Mouse (Mus musculus): Measurements from ENCODE around the gene Gm17409.

Gm17409 gene

DNA sequence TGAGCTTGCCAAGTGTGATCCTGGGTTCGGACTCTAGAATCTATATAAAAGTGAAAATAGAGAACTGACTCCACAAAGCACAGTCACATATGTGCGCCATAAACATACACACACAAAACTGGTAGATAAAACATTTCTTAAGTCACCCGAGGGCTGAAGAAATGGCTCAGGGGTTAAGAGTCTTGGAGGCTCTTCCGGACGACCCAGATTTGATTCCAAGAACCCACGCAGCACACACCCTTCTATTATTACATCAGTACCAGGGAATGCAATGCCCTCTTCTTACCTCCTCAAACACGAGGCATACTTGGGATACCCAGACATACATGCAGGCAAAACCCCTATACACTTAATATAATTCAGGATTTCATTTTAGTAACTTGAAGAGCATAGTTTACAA is at the start of gene Gm17409:
Gene Gm17409 (plus strand): TSS at position 301 of the 400 bp plus-strand sequence.
- no peak for DNase-seq (ENCODE audit: low read depth, low spot score)

DNA sequence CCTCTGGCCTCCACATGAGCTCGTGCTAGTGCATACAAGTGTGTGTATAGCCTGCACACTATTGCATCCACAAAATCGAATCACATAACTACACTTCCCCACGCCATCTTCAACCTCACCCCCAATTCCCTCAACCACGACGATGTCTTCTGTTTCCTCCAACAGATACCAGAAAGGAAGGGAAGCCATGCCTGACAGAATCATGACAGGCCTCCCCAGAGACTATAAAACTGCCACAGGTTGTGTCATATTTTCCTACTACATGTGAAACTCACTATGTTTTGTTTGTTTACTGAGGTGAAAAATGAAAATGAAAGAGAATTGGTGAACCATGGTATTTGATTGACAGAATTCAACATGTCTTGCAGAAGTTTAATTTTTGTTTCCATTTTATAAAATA is 46.6 kb upstream of the Gm17409 start:
- no peak for DNase-seq (ENCODE audit: low read depth, low spot score)

DNA sequence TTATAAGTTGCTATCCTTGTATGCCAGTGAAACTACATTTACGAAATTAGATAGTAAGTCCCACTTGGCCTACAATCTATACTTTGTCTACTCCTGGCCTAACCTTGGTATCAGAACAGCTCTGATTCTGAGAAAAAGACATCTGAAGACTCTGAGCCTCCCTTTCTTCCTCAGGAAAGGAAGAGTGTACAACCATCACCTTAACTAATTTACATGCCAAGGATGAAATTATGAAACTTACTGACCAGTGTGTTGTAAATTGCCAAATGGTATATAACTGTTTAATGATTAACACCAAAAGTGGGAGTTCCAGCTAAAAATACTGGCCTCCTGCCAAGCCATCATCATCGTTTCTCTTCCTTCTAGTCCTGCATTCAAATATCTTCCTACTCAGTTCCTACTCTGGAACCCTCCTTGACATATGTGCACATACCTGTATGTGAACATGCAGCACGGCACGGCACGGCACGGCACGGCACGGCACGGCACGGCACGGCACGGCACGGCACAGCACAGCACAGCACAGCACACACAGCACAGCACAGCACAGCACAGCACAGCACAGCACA is 44.4 kb upstream of the Gm17409 start:
- DNase-seq (ENCODE audit: low read depth, low spot score) = no peak

DNA sequence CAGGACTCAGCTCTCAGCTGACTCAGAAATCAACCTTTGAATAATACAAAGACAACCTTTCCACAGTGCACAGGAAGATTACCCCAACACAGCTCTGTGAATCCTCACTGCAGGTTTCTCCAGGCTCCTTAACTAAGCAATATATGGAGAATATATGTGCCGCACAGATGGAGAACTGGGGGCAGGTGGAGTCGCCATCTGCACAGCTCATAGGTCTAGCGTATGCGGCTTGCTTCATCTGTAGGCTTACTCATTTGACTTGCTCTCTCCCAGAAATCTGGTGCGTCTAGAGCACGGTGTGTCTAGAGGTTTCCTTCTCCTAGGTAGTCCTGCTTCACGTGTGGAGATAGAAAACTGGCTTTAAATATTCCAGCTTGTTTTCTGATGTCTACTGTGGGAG is 37.7 kb upstream of the Gm17409 start:
- no peak for DNase-seq (ENCODE audit: low read depth, low spot score)

DNA sequence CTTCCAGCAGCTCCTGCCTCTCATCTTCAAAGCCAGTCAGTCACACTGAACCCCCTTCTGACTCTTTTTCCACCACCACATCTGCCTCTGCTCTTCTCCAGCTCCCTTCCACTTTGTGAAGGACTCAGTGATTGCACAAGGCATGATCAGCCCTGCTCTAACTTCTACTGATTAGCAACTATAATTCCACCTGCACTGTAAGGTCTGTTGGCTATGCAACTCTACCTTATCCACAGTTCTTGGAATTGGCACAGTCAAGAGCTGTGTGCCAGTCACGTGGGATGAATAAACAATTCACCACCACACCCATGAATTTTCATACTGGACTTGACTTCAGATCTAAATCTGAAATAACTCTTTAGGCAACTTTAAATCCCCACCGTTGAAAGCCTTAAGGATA is 36.6 kb upstream of the Gm17409 start:
- DNase-seq (ENCODE audit: low read depth, low spot score) = no peak

DNA sequence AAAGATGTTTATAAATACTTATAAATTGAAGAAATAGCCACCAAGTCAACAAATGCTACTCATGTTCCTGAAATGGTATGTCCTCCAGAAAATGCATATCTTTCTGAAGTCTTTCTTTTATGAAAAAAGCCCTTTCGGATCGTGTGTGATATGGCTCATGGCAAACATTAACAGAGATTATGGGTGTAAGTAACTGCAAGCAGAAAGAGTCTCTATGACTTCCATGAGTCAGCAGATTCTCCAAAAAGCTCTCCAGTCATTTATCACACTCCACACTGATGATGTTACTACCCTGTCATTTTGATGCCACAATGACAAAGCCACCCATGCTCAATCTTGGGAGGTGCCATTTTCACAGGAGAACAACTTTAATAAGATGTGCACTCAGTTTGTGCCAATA is 35.5 kb upstream of the Gm17409 start:
- DNase-seq (ENCODE audit: low read depth, low spot score) = no peak

DNA sequence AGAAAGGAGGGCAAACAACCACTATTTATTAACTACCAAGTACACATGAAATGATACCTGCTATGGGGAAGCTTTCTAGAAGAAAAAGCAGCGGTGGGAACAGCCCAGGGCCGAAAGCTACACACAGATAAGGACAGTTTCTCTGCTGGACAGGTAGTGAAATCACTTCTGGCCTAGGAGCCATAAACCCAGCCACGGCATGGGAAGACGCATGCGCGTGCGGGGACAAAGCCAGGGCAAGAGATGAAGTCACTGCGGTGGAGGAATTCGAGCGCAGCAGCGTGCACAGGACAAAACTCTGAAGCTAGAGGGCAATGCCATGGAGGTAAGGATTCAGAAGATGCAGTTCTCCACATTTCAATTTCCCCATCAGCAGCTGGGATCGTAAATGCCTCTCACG is 34.4 kb upstream of the Gm17409 start:
- no peak for DNase-seq (ENCODE audit: low read depth, low spot score)

DNA sequence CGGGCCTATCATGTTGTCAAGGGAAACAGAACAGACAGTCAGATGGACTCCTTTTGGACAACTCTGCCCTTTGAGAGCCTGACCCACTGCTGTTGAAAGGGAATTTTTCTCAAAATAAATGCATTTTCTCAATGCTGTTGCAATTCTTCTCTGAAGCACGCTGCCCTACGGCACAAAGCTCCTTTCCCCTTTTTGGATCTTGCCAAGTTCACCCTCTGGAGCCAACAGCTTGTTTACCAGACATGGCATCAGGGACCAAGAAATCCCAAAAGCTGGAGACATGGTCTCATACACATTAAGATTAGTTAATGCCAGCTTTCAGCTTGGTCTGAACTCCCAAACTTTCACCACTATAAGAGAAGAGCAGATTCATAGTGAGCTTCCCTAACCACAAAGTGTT is 33.0 kb upstream of the Gm17409 start:
- DNase-seq (ENCODE audit: low read depth, low spot score) = no peak

DNA sequence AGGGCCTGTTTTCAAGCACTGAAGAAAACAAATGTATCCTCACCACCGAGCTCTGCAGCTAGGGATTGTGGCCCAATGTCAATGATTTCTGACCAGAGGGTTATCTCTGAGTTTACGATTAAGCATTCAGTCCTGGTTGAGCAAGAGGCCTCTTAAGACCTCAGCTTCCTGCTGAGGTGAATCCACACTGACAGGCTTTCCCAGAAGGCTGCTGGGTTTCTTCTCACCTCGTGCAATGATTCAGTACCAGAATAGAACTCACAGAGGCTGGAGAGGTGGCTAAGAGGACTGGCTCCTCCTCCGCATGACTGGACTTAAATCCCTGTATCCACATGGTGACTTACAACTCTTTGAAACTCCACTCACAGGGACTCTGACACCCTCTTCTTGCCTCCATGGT is 26.8 kb upstream of the Gm17409 start:
- no peak for DNase-seq (ENCODE audit: low read depth, low spot score)

DNA sequence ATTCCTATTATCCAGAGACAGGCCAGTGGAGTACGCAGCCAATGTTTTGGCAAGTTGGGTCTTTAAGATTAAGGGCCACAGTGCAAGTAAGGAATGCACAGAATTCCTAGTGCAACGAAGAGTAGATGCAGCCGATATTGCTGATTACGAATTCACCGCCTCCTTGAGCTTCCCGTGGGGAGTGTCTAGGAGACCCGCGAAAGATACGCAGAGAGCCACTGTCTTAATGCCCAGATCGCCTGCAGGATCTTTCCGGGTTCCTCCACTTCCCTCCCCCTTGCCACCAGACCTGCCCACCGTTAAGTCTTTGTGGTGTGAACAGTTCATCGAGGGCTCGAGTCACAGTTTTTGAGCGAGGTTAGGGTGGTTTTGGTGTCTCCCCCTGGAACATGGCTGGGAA is 22.9 kb upstream of the Gm17409 start:
- no peak for DNase-seq (ENCODE audit: low read depth, low spot score)

DNA sequence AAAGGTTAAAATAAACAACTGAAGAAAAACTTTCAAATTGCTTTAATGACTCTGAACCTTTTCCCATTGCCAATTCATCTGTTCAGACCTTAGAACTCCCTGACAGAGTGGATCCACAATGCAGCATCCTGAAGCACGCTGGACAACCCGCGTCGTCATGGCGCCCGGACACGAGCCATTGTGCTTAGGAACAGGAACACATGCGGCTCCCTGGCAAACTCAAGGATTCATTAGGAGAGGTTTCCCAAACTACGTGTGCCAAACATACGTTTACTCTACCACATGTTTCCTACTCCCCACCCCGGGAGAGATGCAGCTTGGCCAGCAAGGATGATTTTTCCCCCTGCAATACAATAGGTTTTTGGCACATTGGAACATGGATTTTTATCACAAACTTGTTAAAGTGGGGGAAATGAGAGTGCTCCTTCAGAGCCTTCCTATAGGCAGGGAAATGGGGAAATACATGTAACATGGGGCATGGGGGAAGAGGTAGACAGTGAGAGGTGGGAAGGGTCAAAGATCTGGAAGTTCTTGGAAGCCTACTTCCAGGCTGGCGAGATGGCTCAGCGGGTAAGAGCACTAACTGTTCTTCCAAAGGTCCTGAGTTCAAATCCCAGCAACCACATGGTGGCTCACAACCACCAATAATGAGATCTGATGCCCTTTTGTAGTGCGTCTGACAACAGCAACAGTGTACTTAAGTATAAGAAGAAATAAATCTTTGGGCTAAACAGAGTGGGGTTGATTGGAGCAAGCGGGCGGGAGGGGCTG is 15.6 kb upstream of the Gm17409 start:
- DNase-seq (ENCODE audit: low read depth, low spot score) = no peak

DNA sequence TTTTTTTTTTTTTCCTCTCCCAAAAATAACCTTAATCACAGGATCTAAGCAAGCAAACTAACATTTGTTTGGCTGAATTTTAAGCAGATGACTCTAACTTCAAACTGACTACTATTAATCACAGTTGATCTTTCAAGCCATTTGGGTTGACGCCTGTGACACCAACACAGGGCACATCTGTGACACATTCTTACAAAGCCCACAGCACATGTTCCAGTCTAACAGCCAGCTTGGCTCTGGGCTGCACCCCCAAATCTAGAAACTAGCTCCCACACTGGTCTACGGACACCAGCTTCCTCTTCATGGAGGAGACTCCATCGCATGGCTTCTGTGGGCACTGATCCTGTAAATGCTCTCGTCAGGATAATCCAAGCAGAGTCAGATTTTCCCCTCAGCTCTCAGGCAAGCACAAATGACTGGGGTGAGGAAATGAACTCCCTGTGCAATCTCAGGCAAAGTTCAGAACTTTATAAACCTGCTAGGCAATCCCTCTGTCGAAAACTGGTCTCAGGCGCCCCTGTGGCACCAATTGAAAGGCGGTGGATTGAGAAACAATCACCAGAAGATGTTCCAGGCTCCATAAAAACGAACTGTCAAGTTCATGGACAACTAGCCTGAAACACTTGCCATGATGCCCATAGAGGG is 13.0 kb upstream of the Gm17409 start:
- no peak for DNase-seq (ENCODE audit: low read depth, low spot score)

DNA sequence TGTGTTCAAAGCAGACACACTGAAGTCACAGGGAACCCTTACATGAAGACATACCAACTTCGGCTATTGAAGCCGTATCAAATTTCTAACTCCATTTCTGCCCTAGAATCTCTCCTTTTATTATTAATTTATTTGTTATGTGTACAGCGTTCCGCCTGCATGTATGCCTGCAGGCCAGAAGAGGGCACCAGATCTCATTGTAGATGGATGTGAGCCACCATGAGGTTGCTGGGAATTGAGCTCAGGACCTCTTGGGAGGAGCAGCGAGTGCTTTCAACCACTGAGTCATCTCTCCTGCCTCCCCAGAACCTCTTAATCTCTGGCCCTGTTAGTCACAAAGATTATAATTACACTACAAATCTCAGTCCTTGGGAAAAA is 12.4 kb upstream of the Gm17409 start:
- no peak for DNase-seq (ENCODE audit: low read depth, low spot score)

DNA sequence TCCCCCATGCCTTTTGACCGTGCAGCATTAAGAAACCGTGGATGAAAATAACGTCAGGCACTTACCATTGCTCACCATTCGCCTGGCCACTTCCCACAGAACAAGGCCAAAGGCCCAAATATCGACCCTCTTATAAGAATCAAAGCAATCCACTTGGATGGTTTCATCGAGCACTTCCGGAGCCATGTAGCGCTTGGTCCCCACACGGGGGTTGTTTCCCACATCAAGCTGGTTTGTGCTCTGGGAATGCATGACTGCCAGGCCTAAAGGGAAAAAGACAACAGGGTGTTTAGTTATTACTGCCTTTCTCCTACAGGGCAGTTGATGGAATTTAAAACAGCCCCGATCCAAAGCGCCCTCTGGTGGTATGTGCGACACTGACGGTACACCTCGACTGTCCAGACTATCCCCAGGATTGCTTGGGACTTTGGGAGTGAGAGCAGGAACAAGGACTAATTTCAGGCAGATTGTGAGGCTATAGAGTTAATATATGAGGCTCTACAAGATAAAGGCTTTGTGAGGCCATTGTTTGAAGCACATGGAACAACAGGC is 11.0 kb upstream of the Gm17409 start:
- no peak for DNase-seq (ENCODE audit: low read depth, low spot score)

DNA sequence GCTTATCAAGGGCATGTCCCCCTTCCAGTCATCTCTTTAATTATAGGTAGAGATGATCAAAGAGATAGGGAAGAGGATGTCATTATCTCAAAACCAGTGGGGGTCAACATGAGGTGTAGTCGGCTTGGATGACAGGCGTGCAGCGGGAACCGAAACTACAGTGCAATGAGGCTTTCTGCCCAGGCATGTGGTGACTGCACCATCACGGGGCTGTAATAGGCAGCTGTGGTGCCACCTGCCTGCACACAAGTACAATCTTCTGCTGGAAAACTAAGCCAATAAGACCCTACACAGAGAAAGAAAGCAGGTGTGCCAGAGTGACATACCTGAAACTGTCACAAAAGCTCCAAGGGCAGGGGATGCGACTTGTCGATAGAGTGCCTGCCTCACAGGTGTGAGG is 374 bp downstream of the Gm17409 start:
- DNase-seq (ENCODE audit: low read depth, low spot score) = no peak

DNA sequence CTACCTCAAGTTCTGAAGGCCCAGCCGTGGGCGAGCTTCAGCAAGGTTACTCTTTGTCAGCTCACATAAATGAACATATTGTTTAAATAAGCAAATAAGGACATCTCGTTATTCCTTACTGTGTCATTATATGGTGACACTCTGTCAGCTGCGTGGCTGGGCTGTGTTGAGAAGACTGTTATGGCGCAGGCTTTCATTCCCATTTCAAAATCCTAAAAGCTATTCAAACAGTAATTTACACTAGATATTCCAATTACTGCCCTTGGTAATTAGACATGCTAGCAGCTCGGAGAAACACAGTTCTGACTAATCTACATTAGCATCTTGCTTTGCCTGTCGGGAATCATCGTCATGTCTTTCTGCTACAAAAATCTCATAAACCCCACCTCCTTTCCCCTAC is 5.7 kb downstream of the Gm17409 start:
- no peak for DNase-seq (ENCODE audit: low read depth, low spot score)

DNA sequence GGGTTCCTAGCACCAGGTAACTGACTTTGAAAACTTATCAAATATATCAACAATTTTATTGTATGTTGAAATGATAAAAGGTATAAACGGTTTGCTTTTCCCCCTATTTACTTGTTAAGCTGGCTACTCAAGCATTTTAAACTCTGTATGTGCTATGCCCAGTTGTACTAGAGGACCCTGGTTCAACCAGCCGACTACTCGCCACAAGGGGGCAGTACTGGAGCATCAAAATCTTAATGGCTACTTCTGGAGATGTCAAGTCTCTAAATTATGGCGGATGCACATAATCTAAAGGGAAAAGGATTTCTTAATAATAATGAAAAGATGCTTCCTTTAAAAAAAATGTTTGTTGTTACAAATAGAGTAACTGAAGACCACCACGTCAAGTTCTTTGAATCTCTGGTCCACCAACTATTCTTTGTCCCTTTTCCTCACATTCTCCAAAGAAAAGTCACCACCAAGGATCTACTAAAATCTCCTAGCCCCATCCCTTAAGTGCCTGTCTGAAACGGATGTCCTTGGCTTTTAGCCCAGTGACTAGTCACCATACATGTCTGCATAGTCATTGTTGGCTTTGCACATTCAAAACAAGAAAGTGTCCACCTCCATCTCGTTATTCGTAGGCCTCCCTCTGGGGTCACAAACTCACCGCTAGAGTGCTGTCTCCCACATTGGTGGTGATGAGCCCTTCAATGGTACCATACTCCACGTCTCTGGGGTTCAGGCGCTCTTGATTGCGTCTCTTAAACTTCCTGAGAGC is 7.2 kb downstream of the Gm17409 start:
- no peak for DNase-seq (ENCODE audit: low read depth, low spot score)

DNA sequence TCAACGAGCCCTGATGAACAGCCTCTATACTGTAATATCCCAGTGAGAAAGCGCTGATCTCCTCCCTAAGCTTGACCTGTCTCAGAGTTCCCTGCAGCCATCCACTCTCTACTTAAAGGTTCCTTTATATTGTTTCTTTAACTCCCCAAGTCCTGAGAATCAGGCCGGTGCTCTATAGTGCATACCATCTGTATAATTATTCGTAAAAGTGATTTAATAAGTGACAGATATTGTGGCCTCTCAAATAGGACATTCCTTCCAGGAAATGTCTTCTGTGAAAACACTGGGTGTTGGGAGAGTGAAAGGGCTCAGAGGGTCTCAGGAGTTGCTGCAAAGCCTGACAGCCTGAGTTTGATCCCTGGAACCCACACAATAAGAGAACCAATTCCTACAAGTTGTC is 8.2 kb downstream of the Gm17409 start:
- DNase-seq (ENCODE audit: low read depth, low spot score) = no peak

DNA sequence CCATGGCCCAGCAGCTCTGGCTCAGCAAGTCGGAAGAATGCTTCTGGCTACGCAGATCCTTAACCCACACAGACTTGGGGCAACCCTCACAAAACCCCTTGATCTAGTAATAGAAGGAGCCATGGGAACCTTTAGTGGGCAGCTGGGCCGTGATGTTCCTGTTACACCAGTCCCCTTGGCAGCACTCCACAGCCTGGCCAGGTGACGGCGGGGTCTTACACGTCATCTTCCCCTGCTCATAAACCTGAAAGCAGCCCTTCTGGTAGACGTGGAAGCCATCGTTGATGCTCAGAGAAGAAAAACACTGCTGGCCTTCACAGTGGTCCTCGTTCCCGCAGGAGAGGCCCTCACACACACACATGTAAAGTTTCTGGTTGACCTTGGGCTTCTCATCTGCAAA is 9.6 kb downstream of the Gm17409 start:
- DNase-seq (ENCODE audit: low read depth, low spot score) = no peak

DNA sequence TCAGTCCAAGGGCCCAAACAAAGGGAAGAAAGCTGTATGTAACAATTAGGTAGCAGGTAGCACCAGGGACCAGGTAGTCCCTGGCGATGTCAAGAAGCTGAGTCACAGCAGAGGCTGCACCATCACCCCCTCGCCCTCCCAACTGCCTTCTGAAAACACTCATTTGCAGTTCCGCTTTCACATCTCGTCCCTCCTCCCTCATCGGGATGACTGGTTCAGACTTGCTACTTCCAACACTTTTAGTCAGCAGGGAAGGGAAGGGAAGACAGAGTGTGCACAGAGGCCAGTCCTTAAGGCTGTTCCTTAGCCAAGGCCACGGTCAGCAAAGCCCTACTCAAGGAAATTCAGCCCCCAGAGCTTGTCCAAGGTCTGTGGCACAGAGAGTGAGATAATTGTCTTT is 10.8 kb downstream of the Gm17409 start:
- DNase-seq (ENCODE audit: low read depth, low spot score) = no peak

DNA sequence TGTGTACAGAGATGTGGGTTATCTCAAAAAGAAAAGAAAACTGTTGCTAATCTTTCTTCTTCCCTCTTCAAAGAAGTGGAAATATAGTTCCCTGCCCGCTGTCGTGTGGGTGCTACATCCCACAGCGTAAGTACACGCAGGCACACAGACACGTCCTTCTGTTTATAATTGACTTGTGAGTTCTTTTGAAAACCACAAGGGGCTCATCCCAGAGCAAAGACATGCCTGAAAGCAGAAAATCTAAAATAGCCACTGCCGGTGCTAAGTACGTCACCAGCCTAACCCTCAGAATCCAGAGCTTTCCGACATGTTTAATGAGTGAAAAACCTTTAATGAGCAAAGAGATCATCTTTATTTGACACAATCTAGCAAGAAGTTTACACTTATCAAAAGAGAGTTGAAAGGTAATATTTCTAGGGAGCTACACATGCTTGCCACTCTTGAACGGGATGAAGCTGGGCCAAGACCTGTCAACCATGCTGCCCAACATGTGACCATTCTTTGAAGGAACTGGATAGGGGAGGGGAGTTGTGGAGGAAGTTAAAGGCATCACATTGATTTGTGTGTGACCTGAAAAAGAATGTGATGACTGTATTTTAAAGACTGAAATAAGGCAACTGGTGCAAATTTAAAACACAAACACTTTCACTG is 11.7 kb downstream of the Gm17409 start:
- DNase-seq (ENCODE audit: low read depth, low spot score) = no peak
